Mouse (Mus musculus): ENCODE measurements around the gene Stip1. TPM values are rescaled to one million over a fixed set of nuclear protein-coding genes. Genes with fewer than 3 reads are reported as not detected.
A peak's percentile ranks its signal among the peaks of the same experiment; 100 is the strongest.
"Not testable (repeated sequence)": the region's sequence is repeated elsewhere in the genome, so short reads cannot be mapped to it uniquely, and the experiment has no call there.

The Stip1 gene
- polyA plus RNA-seq, 1 experiment, result 9.2 TPM

DNA sequence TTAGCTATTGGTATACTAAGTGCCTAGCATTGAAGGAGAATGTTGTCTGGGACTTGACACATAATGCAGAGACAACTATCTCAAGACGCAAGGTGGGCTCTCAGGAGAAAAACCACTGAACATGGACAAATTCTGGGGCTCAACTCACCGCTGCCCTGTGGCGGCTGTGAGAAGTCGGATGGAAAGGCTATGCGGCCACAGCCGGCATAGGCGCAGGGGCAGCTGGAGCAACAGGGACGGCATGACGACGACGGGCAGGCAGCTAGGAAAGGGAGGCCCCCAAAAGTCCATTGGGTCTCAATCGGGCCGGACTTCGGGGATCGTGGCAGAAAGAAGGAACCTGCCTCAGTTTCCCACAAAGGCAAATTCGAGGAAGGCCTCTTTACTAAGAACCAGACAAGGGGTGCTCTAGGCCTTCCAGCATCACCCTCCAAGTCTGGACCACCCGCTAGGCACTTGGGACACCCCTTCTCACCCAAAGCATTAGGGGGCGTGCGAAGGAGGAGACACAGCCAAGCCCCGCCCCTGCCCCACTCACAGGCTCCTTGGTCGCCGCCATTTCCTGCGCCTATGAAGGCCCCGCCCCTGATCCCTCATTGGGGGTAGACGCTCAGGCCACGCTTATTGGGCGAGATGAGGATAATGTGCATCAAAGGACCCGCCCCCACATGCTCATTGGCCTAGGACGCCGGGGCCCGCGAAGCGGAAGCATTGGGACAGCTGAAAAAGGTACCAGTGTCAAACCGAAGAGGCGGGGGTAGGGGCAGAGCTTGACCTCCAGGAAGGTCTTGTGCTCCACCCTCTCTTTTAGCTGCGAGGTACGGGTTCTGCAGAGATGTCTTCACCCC, 47.5 kb downstream of the Stip1 start, which contains the start of gene Dnajc4:
Gene Dnajc4 (minus strand): TSS at position 562 of the 848 bp plus-strand sequence.
- no peaks in the 10 kb centered on the region for H3K27me3 ChIP-seq (ENCODE audit: control insufficient read depth)
- no peaks in the 10 kb centered on the region for H3K9me3 ChIP-seq (ENCODE audit: control insufficient read depth, low read length)
- H3K4me3 ChIP-seq (replicated peaks), result peak within 1 kb of the TSS; percentile 86
- TF ChIP-seq GATA1 (IDR thresholded peaks at IDR 0.05; ENCODE audit: low read length), result no peak
- peaks cover 65% of the 10 kb centered on the region for H3K4me1 ChIP-seq (ENCODE audit: control insufficient read depth)
- H3K36me3 ChIP-seq (ENCODE audit: control insufficient read depth), result peaks cover 12% of the 10 kb centered on the region

DNA sequence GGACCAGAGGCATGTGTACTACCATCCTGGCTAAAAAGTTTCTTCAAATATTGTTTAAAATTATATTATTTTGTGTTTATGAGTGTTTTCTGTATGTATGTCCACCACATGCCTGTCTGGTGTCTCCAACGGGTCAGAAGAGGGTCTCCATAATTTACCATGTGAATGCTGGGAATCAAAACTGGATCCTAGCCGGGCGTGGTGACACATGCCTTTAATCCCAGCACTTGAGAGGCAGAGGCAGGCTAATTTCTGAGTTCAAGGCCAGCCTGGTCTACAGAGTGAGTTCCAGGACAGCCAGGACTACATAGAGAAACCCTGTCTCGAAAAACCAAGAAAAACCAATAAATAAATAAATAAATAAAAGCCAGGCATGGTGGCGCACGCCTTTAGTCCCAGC, 48.6 kb downstream of the Stip1 start:
- Histone ChIP-seq H3K4me1 (ENCODE audit: control insufficient read depth) (peaks cover 68% of the 10 kb centered on the region), H3K36me3 (ENCODE audit: control insufficient read depth) (peaks cover 12% of the 10 kb centered on the region)
- not testable (repeated sequence) for H3K27me3 ChIP-seq (ENCODE audit: control insufficient read depth); H3K9me3 ChIP-seq (ENCODE audit: control insufficient read depth, low read length); H3K4me3 ChIP-seq (replicated peaks)

DNA sequence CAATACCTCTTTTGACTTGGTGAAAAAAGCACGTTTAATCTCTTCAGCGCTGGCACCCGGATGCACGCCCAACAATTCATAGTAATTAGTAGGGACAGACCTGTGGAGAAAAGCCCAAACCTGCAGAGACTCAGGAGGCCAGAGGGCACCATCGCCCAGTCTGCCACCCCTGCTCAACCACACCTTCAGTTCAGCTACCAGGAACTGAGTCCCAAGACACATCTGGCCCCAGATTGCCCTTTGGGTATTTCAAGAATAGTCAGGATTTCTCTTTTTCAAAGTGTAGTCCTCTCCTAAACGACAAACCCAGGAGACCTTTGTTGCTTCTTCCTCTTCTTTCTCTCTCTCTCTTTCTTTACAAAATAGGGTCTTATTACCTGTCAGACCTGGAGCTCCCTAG, 49.1 kb downstream of the Stip1 start:
- Histone ChIP-seq H3K36me3 (ENCODE audit: control insufficient read depth) (peaks cover 16% of the 10 kb centered on the region), H3K27me3 (ENCODE audit: control insufficient read depth) (no peaks in the 10 kb centered on the region), H3K9me3 (ENCODE audit: control insufficient read depth, low read length) (no peaks in the 10 kb centered on the region), H3K4me3 (replicated peaks) (no peak overlapping the region), H3K4me1 (ENCODE audit: control insufficient read depth) (peaks cover 69% of the 10 kb centered on the region)
- TF ChIP-seq GATA1 (IDR thresholded peaks at IDR 0.05; ENCODE audit: low read length), result no peak
- TF ChIP-seq TAL1 (IDR thresholded peaks at IDR 0.05; ENCODE audit: low read length), result no peak

DNA sequence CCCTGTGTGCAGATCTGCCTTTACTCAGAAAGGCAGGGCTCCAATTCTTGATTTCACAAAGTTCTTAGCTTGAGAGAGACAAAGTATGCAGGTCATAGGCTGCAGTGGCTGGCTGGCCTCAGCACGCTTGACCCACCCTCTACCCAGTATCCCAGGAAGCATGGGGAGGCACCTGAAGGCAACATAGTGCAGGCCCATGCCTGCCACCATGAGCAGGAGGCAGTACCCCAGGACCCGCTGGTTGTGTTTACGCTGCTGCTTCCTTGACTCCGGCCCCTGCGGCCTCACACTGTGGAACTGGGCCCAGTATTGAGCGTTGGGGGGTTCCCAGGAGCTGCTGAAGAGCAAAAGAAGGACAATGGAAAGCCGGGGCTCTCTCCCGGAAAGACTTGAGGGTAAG, 50.5 kb downstream of the Stip1 start:
- Histone ChIP-seq H3K4me1 (ENCODE audit: control insufficient read depth) (peaks cover 62% of the 10 kb centered on the region), H3K27me3 (ENCODE audit: control insufficient read depth) (no peaks in the 10 kb centered on the region), H3K4me3 (replicated peaks) (no peak overlapping the region), H3K36me3 (ENCODE audit: control insufficient read depth) (peaks cover 20% of the 10 kb centered on the region), H3K9me3 (ENCODE audit: control insufficient read depth, low read length) (no peaks in the 10 kb centered on the region)
- TF ChIP-seq TAL1 (IDR thresholded peaks at IDR 0.05; ENCODE audit: low read length) (no peak), GATA1 (IDR thresholded peaks at IDR 0.05; ENCODE audit: low read length) (no peak)

DNA sequence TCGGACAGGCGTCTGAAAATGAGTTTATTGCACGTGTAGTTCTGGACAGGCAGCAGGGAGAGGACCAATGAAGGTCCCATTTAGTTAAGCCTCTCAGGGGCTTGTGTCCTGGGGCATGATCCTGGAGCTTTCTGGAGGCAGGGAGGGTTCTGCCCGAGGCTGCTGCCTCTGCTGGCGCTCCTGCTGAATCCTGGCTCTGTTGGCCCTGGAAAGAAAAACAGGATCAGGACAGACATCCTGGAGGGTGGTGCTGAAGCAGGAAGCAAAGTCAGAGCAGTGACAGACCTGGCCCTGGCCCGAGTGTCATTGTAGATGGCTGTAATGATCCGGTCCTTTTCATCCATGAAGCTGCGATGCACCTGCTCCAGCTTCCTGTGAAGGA, 51.9 kb downstream of the Stip1 start:
- Histone ChIP-seq H3K4me3 (replicated peaks) (peak overlapping the region; percentile 66), H3K36me3 (ENCODE audit: control insufficient read depth) (peaks cover 31% of the 10 kb centered on the region), H3K4me1 (ENCODE audit: control insufficient read depth) (peaks cover 53% of the 10 kb centered on the region), H3K27me3 (ENCODE audit: control insufficient read depth) (no peaks in the 10 kb centered on the region), H3K9me3 (ENCODE audit: control insufficient read depth, low read length) (no peaks in the 10 kb centered on the region)
- no peak for TF ChIP-seq TAL1 (IDR thresholded peaks at IDR 0.05; ENCODE audit: low read length)
- no peak for TF ChIP-seq GATA1 (IDR thresholded peaks at IDR 0.05; ENCODE audit: low read length)

DNA sequence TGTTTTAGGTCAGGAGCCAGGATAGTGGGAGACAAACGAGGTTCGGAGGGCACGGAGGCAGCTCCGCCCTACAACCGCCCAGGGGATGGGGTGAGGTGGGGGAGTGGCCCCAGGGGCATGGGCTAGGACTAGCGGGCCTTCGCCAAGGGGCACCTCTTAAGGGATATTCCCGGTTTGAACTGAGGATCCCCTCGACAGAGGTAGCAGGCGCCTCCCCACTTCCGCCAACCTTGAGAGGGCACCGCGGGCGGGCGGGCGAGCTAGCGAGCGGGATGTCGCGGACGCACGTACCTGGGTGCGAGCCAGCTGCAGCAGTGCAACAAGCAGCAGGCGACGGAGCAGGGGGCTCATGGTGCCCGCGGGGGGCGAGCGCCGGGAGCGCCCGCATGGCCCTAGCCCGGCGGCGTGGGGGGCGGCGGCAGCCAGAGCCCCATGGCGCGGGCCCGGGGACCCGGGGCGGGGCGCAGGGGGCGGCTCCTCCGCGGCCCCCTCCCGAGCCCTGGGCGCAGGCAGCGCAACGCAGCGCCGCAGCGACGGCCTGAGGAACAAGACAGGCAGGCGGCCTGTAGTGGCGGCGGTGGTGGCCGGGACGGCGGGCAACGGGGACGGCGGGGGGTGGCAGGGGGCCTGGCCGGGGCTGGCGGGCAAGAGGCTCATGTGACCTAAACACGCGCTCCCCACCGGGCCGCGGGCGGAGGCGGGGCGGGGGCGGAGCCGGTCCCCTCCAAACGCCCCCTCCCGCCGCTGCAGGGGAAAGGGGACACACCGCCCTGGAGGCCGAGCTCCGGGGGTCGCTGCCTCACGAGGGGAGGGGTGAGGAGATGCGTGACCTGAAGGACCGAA, 52.5 kb downstream of the Stip1 start, which contains the start of gene Vegfb:
Gene Vegfb (minus strand): TSS at position 591 of the 843 bp plus-strand sequence.
- no peaks in the 10 kb centered on the region for H3K9me3 ChIP-seq (ENCODE audit: control insufficient read depth, low read length)
- H3K36me3 ChIP-seq (ENCODE audit: control insufficient read depth), result peaks cover 35% of the 10 kb centered on the region
- no peaks in the 10 kb centered on the region for H3K27me3 ChIP-seq (ENCODE audit: control insufficient read depth)
- no peak for TF ChIP-seq GATA1 (IDR thresholded peaks at IDR 0.05; ENCODE audit: low read length)
- TF ChIP-seq TAL1 (IDR thresholded peaks at IDR 0.05; ENCODE audit: low read length), result no peak
- H3K4me1 ChIP-seq (ENCODE audit: control insufficient read depth), result peaks cover 52% of the 10 kb centered on the region
- H3K4me3 ChIP-seq (replicated peaks), result peak within 1 kb of the TSS; percentile 66

DNA sequence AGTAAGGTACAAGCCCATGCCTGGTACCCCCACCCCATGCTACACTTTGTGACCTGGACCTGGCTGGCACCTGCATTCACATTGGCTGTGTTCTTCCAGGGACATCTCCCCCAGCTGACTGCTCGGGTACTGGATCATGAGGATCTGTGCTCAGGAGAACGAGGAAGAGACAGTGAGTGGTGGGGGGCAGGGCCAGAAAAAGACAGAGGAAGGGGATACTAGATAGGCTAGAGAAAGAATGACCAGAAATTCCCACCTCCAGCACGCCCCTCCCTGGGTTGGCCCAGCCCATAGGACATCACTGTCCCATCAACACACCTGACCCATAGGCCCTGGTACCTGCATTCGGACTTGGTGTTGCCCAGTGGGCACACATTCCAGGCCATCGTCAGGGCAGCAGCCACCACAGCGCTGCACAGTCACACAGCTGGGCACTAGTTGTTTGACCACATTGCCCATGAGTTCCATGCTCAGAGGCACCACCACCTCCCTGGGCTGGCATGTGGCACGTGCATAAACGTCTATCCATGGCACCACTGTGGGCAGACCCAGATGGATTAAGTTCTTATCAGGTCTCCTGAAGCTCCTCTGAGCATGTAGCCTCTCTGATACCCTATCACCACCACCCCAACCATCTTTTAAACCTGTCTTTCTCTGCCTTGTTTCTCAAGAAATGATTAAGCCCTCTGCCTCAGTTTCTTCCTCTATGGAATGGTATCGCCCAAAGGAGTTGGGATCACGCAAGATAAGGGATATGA, 53.6 kb downstream of the Stip1 start:
- H3K36me3 ChIP-seq (ENCODE audit: control insufficient read depth), result peaks cover 38% of the 10 kb centered on the region
- no peak for TF ChIP-seq TAL1 (IDR thresholded peaks at IDR 0.05; ENCODE audit: low read length)
- TF ChIP-seq GATA1 (IDR thresholded peaks at IDR 0.05; ENCODE audit: low read length), result no peak
- H3K4me1 ChIP-seq (ENCODE audit: control insufficient read depth), result peaks cover 52% of the 10 kb centered on the region

DNA sequence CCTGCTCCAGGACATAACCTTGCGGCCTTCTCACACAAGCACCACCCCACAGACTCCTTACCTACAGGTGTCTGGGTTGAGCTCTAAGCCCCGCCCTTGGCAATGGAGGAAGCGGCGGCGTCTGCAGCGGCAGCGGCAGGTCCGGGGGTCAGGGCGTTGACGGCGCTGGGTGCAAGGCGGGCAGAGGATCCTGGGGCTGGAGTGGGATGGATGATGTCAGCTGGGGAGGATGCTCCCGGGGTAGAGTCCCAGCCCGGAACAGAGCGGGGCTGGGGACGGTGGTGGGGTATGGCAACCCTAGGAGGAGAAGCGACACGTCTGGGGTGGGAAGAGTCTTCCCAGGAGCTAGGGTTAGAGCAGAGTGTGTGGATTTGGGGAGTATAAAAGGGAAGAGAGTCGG, 54.5 kb downstream of the Stip1 start:
- H3K36me3 ChIP-seq (ENCODE audit: control insufficient read depth), result peaks cover 38% of the 10 kb centered on the region
- no peak overlapping the region for H3K4me3 ChIP-seq (replicated peaks)
- TF ChIP-seq GATA1 (IDR thresholded peaks at IDR 0.05; ENCODE audit: low read length) (no peak), TAL1 (IDR thresholded peaks at IDR 0.05; ENCODE audit: low read length) (no peak)
- peaks cover 55% of the 10 kb centered on the region for H3K4me1 ChIP-seq (ENCODE audit: control insufficient read depth)
- no peaks in the 10 kb centered on the region for H3K27me3 ChIP-seq (ENCODE audit: control insufficient read depth)
- H3K9me3 ChIP-seq (ENCODE audit: control insufficient read depth, low read length), result no peaks in the 10 kb centered on the region

More for the DNA sequence above, 53.6 kb downstream of the Stip1 start:
- Histone ChIP-seq H3K9me3 (ENCODE audit: control insufficient read depth, low read length) (no peaks in the 10 kb centered on the region), H3K27me3 (ENCODE audit: control insufficient read depth) (no peaks in the 10 kb centered on the region), H3K4me3 (replicated peaks) (peak overlapping the region; percentile 66)

Data from erythroblast, embryonic 14.5 days (primary cell).